Mouse (Mus musculus) activated CD4-positive, CD25-positive, alpha-beta regulatory T cell, adult 9 weeks (primary cell): ENCODE data around the gene Hectd2. TPM values are rescaled to one million over a fixed set of nuclear protein-coding genes. Genes with fewer than 3 reads are reported as not detected.

Experiments used
- polyA plus RNA-seq: library from polyadenylated mRNA; unstranded; fragments of 100-300 nt; shearing (Covaris generic); gene quantifications from one replicate; pipeline ENCODE4 v1.2.1, GENCODE M21; 2017

Hectd2 gene
- polyA plus RNA-seq: 0.59 TPM

DNA sequence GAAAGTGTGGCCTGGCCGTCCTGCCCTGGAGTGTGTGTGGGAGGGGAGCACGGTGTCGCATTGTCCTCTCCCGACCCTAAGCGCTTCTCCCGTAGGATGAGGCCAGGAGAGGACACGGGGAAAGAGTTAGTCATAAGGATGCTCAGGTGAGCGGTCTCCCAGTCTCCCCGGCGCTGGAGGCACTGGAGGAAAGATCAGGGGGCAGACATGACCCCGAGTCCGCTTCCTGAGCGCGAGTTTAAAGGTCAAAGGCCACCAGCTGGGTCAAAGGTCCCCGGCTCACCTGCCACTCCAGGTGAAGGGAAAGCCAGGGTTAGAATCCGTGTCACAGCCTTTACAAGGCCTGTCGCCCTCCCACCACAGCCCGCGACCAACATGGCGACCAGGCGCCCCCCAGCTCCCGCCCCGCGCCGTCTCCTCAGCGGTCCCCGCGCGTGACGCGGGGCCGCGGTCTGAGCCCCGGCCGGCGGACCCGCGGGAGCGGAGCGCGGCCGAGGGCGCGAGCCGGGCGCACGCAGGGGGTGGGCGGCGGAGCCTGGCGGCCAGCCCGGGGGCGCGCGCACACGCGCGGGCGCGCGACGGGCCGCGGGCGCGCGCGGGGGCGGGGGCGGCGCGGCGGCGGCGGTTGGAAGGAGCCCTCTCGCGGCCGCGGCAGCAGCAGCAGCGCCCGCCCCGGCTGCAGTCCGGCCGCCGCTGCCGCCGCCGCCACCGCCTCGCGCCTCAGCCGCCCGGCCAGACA is at the start of gene Hectd2:
Gene Hectd2 (plus strand): TSS at position 594 of the 739 bp plus-strand sequence.

Other genes starting within 250 kb of the Hectd2 start
- gene Pcgf5, start 206.3 kb upstream of the Hectd2 start, polyA plus RNA-seq: 45.5 TPM
- gene Ppp1r3c, start 182.0 kb downstream of the Hectd2 start, polyA plus RNA-seq: not detected